Comparison of ENCODE assay signal across 8 mouse cellular contexts in the genomic region with DNA sequence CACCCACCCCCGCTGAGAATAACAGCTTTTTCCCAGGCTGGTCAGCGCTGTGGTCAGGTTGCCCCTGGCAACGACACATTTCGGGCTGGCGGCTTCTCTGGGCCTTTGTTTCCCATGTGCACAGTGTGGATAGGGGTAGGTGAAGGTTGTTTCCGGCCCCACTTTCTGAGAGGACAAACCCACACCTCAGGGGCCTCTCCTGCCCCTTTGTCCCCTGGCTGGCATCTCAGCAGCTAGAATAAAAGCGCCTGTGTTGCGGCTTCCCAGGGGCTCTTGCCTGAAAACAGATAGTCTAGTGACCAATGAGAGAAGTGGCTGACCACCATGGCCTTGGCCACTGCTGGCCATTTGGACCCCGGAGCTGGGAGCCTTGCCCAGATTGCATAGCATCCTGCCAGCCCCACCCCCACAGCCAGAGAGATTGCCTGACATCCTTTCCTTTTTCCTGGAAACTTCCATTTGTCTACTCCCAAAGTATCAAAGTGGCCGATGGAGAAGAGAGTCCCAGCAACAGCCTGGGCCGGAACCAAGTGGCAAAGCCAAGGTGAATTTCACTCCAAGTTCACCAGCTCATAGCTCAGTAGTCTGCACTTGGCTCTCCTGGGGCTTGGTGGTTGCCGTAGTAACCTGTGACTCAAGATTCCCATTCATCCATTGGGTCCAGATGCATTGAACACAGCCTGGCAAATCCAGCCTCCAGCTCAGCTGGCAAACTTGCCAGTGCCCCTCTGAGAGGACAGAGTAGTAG.
A peak's percentile ranks its signal among the peaks of the same experiment; 100 is the strongest.
DNase-seq lines count a peak whose midpoint lies in the region; ATAC-seq lines count a peak whose summit lies in the region.

No protein-coding gene starts in this region.

- H3K27ac ChIP-seq in kidney, embryonic 14.5 days (ENCODE audit: low read depth, low read length), result no peak overlapping the region
- peak overlapping the region; percentile 71 for H3K27ac ChIP-seq in midbrain, embryonic 16.5 days (ENCODE audit: low read length)

- no peak overlapping the region for H3K9ac ChIP-seq in kidney, embryonic 14.5 days (ENCODE audit: low read depth, low read length)
- peak overlapping the region; percentile 15; the same call in 1 of the 2 replicates for H3K9ac ChIP-seq in midbrain, embryonic 16.5 days (ENCODE audit: low read depth, low read length)

- no peaks in the 10 kb centered on the region for H3K27me3 ChIP-seq in kidney, embryonic 14.5 days (ENCODE audit: control insufficient read depth, insufficient read depth, low read length)
- no peaks in the 10 kb centered on the region for H3K27me3 ChIP-seq in midbrain, embryonic 16.5 days (ENCODE audit: control insufficient read depth, insufficient read depth, low read depth, low read length)

- no peak overlapping the region for H3K4me3 ChIP-seq in kidney, embryonic 14.5 days (ENCODE audit: low read length)
- H3K4me3 ChIP-seq in midbrain, embryonic 16.5 days (ENCODE audit: low read depth, low read length), result no peak overlapping the region

- peaks cover 7% of the 10 kb centered on the region; the same call in 1 of the 2 replicates for H3K4me1 ChIP-seq in kidney, embryonic 14.5 days (ENCODE audit: control insufficient read depth, insufficient read depth, low read length)
- peaks cover 13% of the 10 kb centered on the region; the same call in 1 of the 2 replicates for H3K4me1 ChIP-seq in midbrain, embryonic 16.5 days (ENCODE audit: control insufficient read depth, insufficient read depth, low read length)

- ATAC-seq in kidney, embryonic 14.5 days (ENCODE audit: low FRiP score, low TSS enrichment), result no peak
- ATAC-seq in midbrain, embryonic 16.5 days, result peak; percentile 93
- ATAC-seq in erythroblast, adult 5-6 weeks (replicated peaks; ENCODE audit: low FRiP score, poor library complexity, severe bottlenecking), result no peak

- H3K4me2 ChIP-seq in kidney, embryonic 14.5 days (replicated peaks; ENCODE audit: low read depth, low read length), result no peak overlapping the region
- H3K4me2 ChIP-seq in midbrain, embryonic 16.5 days (ENCODE audit: low read length), result 0 out of 2 replicates have a peak overlapping the region, but pooled peaks have one; percentile 20

- H3K36me3 ChIP-seq in kidney, embryonic 14.5 days (ENCODE audit: control insufficient read depth, insufficient read depth, low read length), result no peaks in the 10 kb centered on the region
- no peaks in the 10 kb centered on the region for H3K36me3 ChIP-seq in midbrain, embryonic 16.5 days (ENCODE audit: control insufficient read depth, insufficient read depth, low read length)

- H3K9me3 ChIP-seq in kidney, embryonic 14.5 days (ENCODE audit: control insufficient read depth, low read length), result no peaks in the 10 kb centered on the region
- H3K9me3 ChIP-seq in midbrain, embryonic 16.5 days (replicated peaks; ENCODE audit: control insufficient read depth, low read length, poor library complexity, severe bottlenecking), result no peaks in the 10 kb centered on the region

- DNase-seq in kidney, postnatal 4 days, result peak; percentile 32 to 49
- DNase-seq in cerebellum, adult 9-11 months, result peak; percentile 52
- peak; percentile 21 to 39 for DNase-seq in frontal cortex, postnatal 25 days (ENCODE audit: low spot score in 2 of 2)
- peak; percentile 25 to 39 for DNase-seq in left cerebral cortex, adult 18-20 months (ENCODE audit: low spot score in 2 of 2)
- DNase-seq in thymus, postnatal 36 days, result no peak

- 59% methylated on average over 12 of the region's 12 CpGs for WGBS in kidney, embryonic 14.5 days
- 19% methylated on average over 12 of the region's 12 CpGs for WGBS in midbrain, embryonic 16.5 days

Comparison
In these comparisons a context has a peak if more than half of its experiments do, and no peak if none do; other contexts are left out.
1. DNase-seq: peak in kidney, postnatal 4 days (2 of 2), cerebellum, adult 9-11 months (single experiment), frontal cortex, postnatal 25 days (2 of 2) and left cerebral cortex, adult 18-20 months (2 of 2); none in thymus, postnatal 36 days (0 of 2).